Mouse (Mus musculus) neural tube, embryonic 14.5 days (tissue): ENCODE measurements around the gene Ankrd45. TPM values are rescaled to one million over a fixed set of nuclear protein-coding genes. Genes with fewer than 3 reads are reported as not detected.
A peak's percentile ranks its signal among the peaks of the same experiment; 100 is the strongest.

Experiments
- ATAC-seq: fragments of 200-750 bp; cut with Nextera tagmentation; 2 replicates; pipeline ENCODE4 v1.8.0; 2017; ENCODE audit warnings: low read depth, mild to moderate bottlenecking, moderate TSS enrichment, moderate library complexity
- H3K27ac ChIP-seq: fragments of 300-500 bp; sonication (generic); 2 replicates; pipeline ENCODE4 v1.5.1; 2014; ENCODE audit warnings: low read depth, mild to moderate bottlenecking, control low read depth, low read length, moderate library complexity, mixed read lengths
- H3K27me3 ChIP-seq: fragments of 300-500 bp; sonication (generic); 2 replicates; pipeline ENCODE4 v1.6.1; 2014; ENCODE audit warnings: low read length; ENCODE audit not compliant: control insufficient read depth, insufficient read depth
- H3K36me3 ChIP-seq: fragments of 300-500 bp; sonication (generic); 2 replicates; pipeline ENCODE4 v1.6.1; 2014; ENCODE audit warnings: low read length, mixed read lengths; ENCODE audit not compliant: control insufficient read depth, insufficient read depth
- H3K4me1 ChIP-seq: fragments of 300-500 bp; sonication (generic); 2 replicates; pipeline ENCODE4 v1.6.1; 2014; ENCODE audit warnings: low read length; ENCODE audit not compliant: control insufficient read depth, insufficient read depth
- H3K4me2 ChIP-seq: fragments of 300-500 bp; sonication (generic); 2 replicates; pipeline ENCODE4 v1.6.1; 2014; ENCODE audit warnings: mild to moderate bottlenecking, low read depth, low read length, control low read depth
- H3K4me3 ChIP-seq: fragments of 300-500 bp; sonication (generic); 2 replicates; pipeline ENCODE4 v1.5.1; 2014; ENCODE audit warnings: low read depth, low read length, control low read depth, mixed read lengths
- H3K9ac ChIP-seq: fragments of 300-500 bp; sonication (generic); replicated peaks from 2 replicates; pipeline ENCODE4 v1.6.1; 2014; ENCODE audit warnings: low read depth, mild to moderate bottlenecking, control low read depth, low read length, mixed read lengths
- H3K9me3 ChIP-seq: fragments of 300-500 bp; sonication (generic); 2 replicates; pipeline ENCODE4 v1.6.1; 2016; ENCODE audit warnings: low read length; ENCODE audit not compliant: control insufficient read depth
- WGBS: fragments of 180-500 bp; shearing (Covaris S2); extraction: QIAGEN DNeasy Blood & Tissue Kit; methylation state at CpG from one replicate; pipeline ENCODE4 v1.1.7; 2014; 5-methylcytosine and 5-hydroxymethylcytosine counted together
- polyA plus RNA-seq: library from polyadenylated mRNA; unstranded; fragments of >200 nt; fragmentation: Nextera tagmentation; extraction: Ambion mirVana; gene quantifications from 2 replicates; pipeline ENCODE4 v1.2.1, GENCODE M21; 2014

Ankrd45 gene
- polyA plus RNA-seq = 24.6 and 28.3 TPM in 2 replicates

DNA sequence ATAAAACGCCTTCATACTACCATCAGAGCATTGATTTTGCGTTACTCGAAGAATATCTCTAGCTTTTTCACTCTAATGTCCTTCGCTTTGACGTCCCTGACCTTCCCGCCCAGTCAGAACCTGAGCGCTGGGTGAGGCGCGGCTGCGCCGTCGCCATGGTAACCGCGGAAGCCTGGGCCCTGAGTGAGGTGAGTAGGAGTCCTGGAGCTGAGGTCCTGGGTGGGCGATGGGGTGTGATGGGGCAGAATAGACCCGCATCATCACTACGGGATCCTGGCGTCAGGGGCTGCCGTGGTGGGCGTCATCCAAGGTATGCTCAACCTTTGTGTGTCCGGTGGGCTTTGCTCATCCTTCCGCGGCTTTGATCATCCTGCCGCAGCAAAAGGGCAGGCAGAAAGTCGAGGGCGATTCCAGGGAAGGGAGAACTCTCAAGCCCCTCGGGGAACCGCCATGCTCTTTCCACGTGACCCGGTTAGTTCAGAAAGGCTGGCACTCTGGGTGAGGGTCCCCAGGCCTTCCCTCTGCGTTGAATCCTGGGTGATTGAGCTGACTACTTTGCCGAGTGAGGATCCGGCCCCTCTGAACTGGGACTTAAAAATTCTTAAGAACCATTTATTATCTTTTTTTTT, at the start of gene Ankrd45:
Gene Ankrd45 (plus strand): TSS at position 161 of the 629 bp plus-strand sequence.
- Histone ChIP-seq H3K9ac (peak within 1 kb of the TSS; percentile 41), H3K36me3 (no peaks in the 10 kb centered on the region), H3K27ac (no peak within 1 kb of the TSS), H3K4me3 (peak within 1 kb of the TSS; percentile 31), H3K27me3 (no peaks in the 10 kb centered on the region), H3K9me3 (no peaks in the 10 kb centered on the region), H3K4me2 (peak within 1 kb of the TSS; percentile 52), H3K4me1 (no peaks in the 10 kb centered on the region)
- ATAC-seq = peak; percentile 97
- 6% methylated on average over 33 of the region's 33 CpGs for WGBS

DNA sequence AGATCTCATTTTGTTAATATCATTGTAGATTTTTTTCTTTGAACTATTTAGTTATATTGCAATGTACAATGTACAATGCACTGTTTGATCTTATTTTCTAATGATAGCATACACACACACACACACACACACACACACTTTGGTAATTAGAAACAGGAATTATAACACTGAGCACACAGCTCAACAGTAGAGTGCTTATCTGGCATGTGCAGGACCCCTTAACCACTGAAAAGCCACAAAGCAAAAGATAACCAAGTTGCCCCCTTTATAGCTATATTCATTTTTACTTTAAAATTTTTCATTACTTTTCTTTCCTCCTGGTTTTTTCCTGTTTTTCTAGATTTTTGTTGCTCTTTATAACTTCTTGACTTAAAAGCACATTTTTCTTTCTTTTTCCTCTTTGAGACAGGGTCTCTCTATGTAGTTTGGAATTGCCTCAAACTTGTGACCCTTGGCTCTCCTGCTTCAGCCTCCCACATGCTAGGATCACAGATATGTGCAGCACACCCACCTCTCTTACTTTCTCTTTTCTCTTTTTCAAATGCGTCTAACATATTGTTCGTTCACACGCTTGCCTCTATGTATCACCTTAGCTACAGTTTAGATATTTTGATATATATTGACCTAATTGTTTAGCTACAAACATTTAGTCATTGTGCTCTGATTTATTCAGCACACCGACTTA, 42.6 kb upstream of the Ankrd45 start:
- Histone ChIP-seq H3K36me3 (peaks cover 14% of the 10 kb centered on the region; the same call in 1 of the 2 replicates), H3K9me3 (no peaks in the 10 kb centered on the region), H3K4me3 (no peak overlapping the region), H3K27ac (no peak overlapping the region), H3K4me1 (no peaks in the 10 kb centered on the region), H3K27me3 (no peaks in the 10 kb centered on the region), H3K4me2 (no peak overlapping the region), H3K9ac (no peak overlapping the region)
- ATAC-seq = no peak
- 98% methylated on average over 4 of the region's 4 CpGs for WGBS

DNA sequence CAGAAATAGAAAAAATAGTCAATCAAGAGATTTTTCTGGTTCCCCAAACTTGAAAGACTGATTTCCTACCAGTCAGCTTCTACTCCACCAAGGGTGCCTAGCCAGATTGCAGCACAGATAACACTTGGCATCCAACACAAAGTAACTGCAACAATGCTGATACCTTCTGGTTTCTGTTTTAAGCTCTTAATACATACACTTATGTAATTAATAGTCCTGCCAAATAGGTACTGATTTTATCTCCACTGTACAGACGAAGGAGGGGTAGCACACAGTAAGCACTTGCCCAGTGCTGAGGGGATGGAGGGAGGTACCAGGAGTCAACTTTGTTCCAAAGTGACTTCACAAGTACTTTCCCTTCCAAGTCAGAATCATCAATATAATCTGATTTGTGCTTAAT, 38.6 kb upstream of the Ankrd45 start:
- no peak overlapping the region for H3K4me2 ChIP-seq
- no peak overlapping the region for H3K27ac ChIP-seq
- H3K9ac ChIP-seq = no peak overlapping the region
- no peaks in the 10 kb centered on the region for H3K4me1 ChIP-seq
- peaks cover 16% of the 10 kb centered on the region for H3K36me3 ChIP-seq
- no peaks in the 10 kb centered on the region for H3K27me3 ChIP-seq
- no peak overlapping the region for H3K4me3 ChIP-seq
- no peaks in the 10 kb centered on the region for H3K9me3 ChIP-seq
- 90% methylated on average over 1 of the region's 1 CpGs for WGBS
- ATAC-seq = no peak

DNA sequence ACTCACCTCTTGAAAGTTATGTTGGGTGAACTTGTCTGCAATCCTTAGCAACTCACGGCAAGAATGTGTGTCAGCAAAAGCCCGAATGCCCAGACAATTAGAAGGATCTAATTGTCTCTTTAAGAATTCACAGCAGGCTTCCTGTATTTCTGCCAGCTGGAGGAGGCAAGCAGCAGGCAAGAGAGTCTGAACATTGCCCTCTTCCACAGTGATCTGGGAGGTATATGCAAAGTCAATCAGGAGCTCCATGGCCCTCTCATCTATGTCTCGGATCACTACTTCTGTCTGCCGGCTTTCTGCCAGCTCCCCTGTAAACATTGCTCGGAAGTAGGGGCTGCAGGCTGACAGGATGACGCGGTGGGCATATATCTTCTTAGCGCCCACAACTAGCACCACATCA, 33.3 kb upstream of the Ankrd45 start:
- ATAC-seq = no peak
- H3K4me1 ChIP-seq = no peaks in the 10 kb centered on the region
- 86% methylated on average over 8 of the region's 8 CpGs for WGBS
- H3K4me2 ChIP-seq = no peak overlapping the region
- H3K9me3 ChIP-seq = no peaks in the 10 kb centered on the region
- no peak overlapping the region for H3K9ac ChIP-seq
- H3K36me3 ChIP-seq = peaks cover 15% of the 10 kb centered on the region
- no peak overlapping the region for H3K4me3 ChIP-seq
- H3K27me3 ChIP-seq = no peaks in the 10 kb centered on the region
- H3K27ac ChIP-seq = no peak overlapping the region

DNA sequence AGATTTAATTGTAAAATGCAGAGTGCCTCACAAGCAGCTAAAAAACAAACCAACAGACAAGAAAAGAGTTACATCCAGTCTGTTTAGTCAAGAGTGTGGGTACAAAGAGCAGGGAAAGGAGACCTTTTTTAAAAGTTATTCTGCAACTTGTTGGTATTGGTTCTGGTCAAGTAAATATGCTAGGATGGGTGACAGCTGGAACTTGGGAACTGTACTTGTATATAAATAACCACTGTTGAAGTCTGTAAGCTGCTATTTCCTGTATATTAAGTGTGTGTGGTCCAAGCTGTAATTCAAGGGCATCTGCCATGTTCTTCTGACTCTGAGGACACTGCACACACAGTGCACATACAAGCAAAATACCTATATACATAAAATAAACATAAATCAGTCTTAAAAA, 27.9 kb upstream of the Ankrd45 start:
- Histone ChIP-seq H3K4me3 (no peak overlapping the region), H3K4me2 (no peak overlapping the region), H3K36me3 (0 out of 2 replicates have a peak, but pooled peaks cover under 1% of the 10 kb centered on the region), H3K27me3 (no peaks in the 10 kb centered on the region), H3K9me3 (no peaks in the 10 kb centered on the region), H3K4me1 (no peaks in the 10 kb centered on the region), H3K9ac (no peak overlapping the region), H3K27ac (no peak overlapping the region)
- no peak for ATAC-seq

DNA sequence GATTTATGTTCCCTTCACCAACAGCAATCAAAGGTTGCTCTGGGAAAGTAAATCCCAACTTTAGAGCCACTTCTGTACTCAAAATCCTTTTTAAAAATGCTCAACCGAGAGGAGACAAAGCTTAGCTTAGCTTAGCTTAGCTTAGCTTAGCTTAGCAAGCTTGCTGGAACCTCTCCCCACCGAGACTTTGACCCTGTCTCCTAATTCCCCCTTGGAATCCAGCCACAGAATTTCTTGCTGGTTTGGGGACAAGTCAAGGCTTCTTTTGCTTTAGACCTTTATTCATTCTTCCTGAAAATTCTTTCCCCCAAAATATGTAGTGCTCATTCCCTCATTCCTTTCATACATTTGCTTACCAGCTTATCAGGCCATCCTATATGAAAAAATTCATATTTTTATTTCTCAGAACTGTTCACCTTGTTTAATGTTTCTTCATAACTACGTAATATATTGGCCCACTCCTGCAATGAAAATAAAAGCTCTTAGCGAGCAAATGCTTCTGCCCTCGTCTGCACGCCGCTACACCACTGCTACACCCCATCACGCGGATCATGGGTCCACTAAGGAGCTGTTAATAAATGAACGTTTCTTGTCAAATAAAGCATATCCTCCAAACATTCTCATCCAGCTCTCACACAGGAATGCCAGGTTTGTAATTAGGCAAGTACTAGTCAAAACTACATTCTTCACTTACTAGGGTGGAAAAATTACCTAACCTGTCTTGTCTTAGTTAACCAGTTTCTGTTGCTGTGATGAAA, 19.7 kb upstream of the Ankrd45 start:
- Histone ChIP-seq H3K27me3 (no peaks in the 10 kb centered on the region), H3K9me3 (no peaks in the 10 kb centered on the region), H3K4me3 (no peak overlapping the region), H3K36me3 (no peaks in the 10 kb centered on the region), H3K9ac (no peak overlapping the region), H3K27ac (no peak overlapping the region), H3K4me1 (no peaks in the 10 kb centered on the region), H3K4me2 (no peak overlapping the region)
- 92% methylated on average over 10 of the region's 10 CpGs for WGBS
- no peak for ATAC-seq

DNA sequence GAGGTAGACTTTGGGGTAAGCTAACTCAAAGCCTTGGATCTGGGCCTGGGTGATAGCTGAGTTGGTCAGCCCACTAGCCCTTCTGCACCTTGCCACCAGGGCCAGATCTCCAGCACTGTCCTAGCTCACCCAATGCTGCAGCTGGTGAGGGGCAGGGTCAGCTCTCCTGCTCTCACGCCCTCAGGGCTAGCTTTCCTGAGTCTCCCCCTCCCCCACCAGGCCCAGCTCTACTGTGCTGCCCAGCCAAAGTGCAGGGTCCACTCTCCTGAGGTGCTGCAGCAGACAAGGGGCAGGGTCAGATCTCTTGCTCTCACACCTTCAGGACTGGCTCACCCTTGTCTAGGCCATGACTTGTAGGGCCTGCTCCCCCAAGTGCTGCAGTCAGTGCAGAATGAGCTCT, 16.0 kb upstream of the Ankrd45 start:
- no peak overlapping the region for H3K9ac ChIP-seq
- no peaks in the 10 kb centered on the region for H3K27me3 ChIP-seq
- 73% methylated on average over 1 of the region's 1 CpGs for WGBS
- no peak for ATAC-seq
- no peaks in the 10 kb centered on the region for H3K36me3 ChIP-seq
- H3K4me1 ChIP-seq = peaks cover 12% of the 10 kb centered on the region
- no peak overlapping the region for H3K4me2 ChIP-seq
- H3K4me3 ChIP-seq = no peak overlapping the region
- H3K9me3 ChIP-seq = no peaks in the 10 kb centered on the region
- no peak overlapping the region for H3K27ac ChIP-seq

DNA sequence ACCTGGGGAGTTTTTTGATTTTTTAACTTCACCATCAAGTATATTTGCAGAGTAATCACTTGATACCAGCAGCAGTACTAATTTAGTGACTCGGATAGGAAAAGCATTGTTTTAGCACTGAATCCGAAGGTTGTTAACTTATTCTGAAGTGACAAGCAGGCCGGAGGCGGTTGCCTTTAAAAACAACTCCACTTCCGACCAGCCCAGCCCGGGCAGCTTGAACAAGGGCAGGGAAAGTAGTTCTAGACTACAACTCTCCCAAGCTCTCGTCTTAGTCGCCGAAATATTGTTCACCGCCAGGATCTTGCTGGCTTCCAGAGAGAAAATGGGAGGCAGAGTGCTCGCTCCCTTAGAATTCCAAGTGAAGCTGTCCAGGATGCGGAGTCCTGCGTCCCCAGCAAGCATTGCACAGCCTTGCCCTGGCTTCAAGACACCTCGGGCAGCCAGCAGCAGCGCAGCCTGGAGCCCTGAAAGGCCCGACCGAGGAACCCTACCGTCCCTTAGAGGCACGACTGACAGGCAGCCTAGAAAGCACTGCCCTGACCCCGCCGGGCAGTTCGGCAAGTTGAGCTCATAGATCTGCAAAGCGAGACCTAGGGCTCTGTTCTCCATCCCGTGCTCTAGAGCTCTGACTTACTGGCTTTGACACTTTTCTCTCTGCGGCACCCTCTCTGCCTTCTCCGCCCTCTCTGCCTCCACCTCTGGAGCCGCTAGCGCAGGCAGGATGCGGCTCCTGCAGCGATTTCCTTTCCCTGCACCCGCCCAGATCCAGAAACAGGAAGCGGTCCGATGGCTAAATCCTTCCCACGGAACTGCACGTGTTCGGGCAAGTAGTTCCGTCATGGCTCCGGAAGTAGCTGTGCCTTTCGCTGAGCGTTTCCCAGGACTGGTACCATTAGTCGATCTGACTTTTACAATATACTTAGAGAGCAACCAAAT, 11.5 kb upstream of the Ankrd45 start, which contains the start of gene Klhl20:
Gene Klhl20 (minus strand): TSS at position 786 of the 939 bp plus-strand sequence.
- Histone ChIP-seq H3K9ac (peak within 1 kb of the TSS; percentile 79), H3K36me3 (no peaks in the 10 kb centered on the region), H3K27me3 (no peaks in the 10 kb centered on the region), H3K4me2 (peak within 1 kb of the TSS; percentile 89), H3K4me3 (peak within 1 kb of the TSS; percentile 90), H3K27ac (peak within 1 kb of the TSS; percentile 78), H3K4me1 (peaks cover 12% of the 10 kb centered on the region), H3K9me3 (no peaks in the 10 kb centered on the region)
- WGBS = 3% methylated on average over 41 of the region's 41 CpGs
- peak; percentile 98 for ATAC-seq
